ENCODE assay signal across 17 mouse cellular contexts in genomic region chr17:80947075-80947960, GRCm38 (mm10). TPM values are rescaled to one million over a fixed set of nuclear protein-coding genes. Genes with fewer than 3 reads are reported as not detected.
A peak's percentile ranks its signal among the peaks of the same experiment; 100 is the strongest.
DNase-seq lines count a peak whose midpoint lies in the region; ATAC-seq and TF ChIP-seq lines count a peak whose summit lies in the region.
"Had no signal": no experiment of that assay in that cellular context is flagged by ENCODE, and none has a peak within 500 bp of the region (broad histone marks: within the 10 kb centered on the region; RNA-seq: fewer than 3 reads in every experiment).

No protein-coding gene starts in this region.

- H3K4me3 ChIP-seq in forebrain, embryonic 13.5 days: peak overlapping the region; percentile 40
- no peak overlapping the region for H3K4me3 ChIP-seq in forebrain, embryonic 11.5 days (ENCODE audit: low read depth, low read length)
- H3K4me3 ChIP-seq in liver, adult 2 months (ENCODE audit: insufficient read depth, low read depth, low read length): no peak overlapping the region
- H3K4me3 ChIP-seq in liver, embryonic 11.5 days (ENCODE audit: low read depth, low read length): no peak overlapping the region
- H3K4me3 ChIP-seq in midbrain, embryonic 12.5 days: peak overlapping the region; percentile 36; the same call in 1 of the 2 replicates
- no peak overlapping the region for H3K4me3 ChIP-seq in heart, embryonic 11.5 days (ENCODE audit: low read depth, low read length)
- H3K4me3 ChIP-seq: stomach, embryonic 15.5 days had no signal

- TF ChIP-seq CTCF in liver, adult 2 months (IDR thresholded peaks at IDR 0.05; ENCODE audit: low read depth, low read length): no peak

- H3K27ac ChIP-seq in forebrain, embryonic 13.5 days: peak overlapping the region; percentile 37; the same call in 1 of the 2 replicates
- no peak overlapping the region for H3K27ac ChIP-seq in forebrain, embryonic 11.5 days (ENCODE audit: low read depth, low read length)
- no peak overlapping the region for H3K27ac ChIP-seq in liver, adult 2 months (replicated peaks; ENCODE audit: insufficient read depth, low read depth, low read length)
- H3K27ac ChIP-seq in liver, embryonic 11.5 days (ENCODE audit: low read depth, low read length): no peak overlapping the region
- H3K27ac ChIP-seq in midbrain, embryonic 12.5 days (replicated peaks): no peak overlapping the region
- no peak overlapping the region for H3K27ac ChIP-seq in heart, embryonic 11.5 days (ENCODE audit: low read depth, low read length)
- H3K27ac ChIP-seq: stomach, embryonic 15.5 days had no signal

- H3K9ac ChIP-seq in forebrain, embryonic 13.5 days: peak overlapping the region; percentile 48
- no peak overlapping the region for H3K9ac ChIP-seq in forebrain, embryonic 11.5 days (ENCODE audit: low read length)
- no peak overlapping the region for H3K9ac ChIP-seq in liver, adult 2 months (ENCODE audit: low read depth, low read length)
- H3K9ac ChIP-seq in liver, embryonic 11.5 days (ENCODE audit: low read depth, low read length): no peak overlapping the region
- no peak overlapping the region for H3K9ac ChIP-seq in midbrain, embryonic 12.5 days (replicated peaks)
- no peak overlapping the region for H3K9ac ChIP-seq in heart, embryonic 11.5 days (ENCODE audit: low read depth, low read length)
- H3K9ac ChIP-seq: liver, postnatal 0 days; stomach, embryonic 15.5 days had no signal

- WGBS in forebrain, embryonic 13.5 days: 82% methylated on average over 12 of the region's 12 CpGs
- WGBS in forebrain, embryonic 11.5 days: 82% methylated on average over 12 of the region's 12 CpGs
- 63% methylated on average over 12 of the region's 12 CpGs for WGBS in liver, adult 2 months
- 75% methylated on average over 12 of the region's 12 CpGs for WGBS in liver, embryonic 11.5 days
- 84% methylated on average over 12 of the region's 12 CpGs for WGBS in midbrain, embryonic 12.5 days
- 74% methylated on average over 12 of the region's 12 CpGs for WGBS in heart, embryonic 11.5 days (ENCODE audit: insufficient replicate concordance)

- no peaks in the 10 kb centered on the region for H3K79me2 ChIP-seq in liver, adult 2 months (ENCODE audit: control insufficient read depth, insufficient read depth, low read length)

- peaks cover 51% of the 10 kb centered on the region for H3K4me1 ChIP-seq in forebrain, embryonic 13.5 days
- peaks cover 2% of the 10 kb centered on the region; the same call in 1 of the 2 replicates for H3K4me1 ChIP-seq in forebrain, embryonic 11.5 days (replicated peaks; ENCODE audit: control insufficient read depth, insufficient read depth, low read length)
- H3K4me1 ChIP-seq in liver, adult 2 months (ENCODE audit: control insufficient read depth, insufficient read depth, low read length): no peaks in the 10 kb centered on the region
- no peaks in the 10 kb centered on the region for H3K4me1 ChIP-seq in liver, embryonic 11.5 days (replicated peaks; ENCODE audit: control insufficient read depth, insufficient read depth, low read length)
- peaks cover 15% of the 10 kb centered on the region for H3K4me1 ChIP-seq in midbrain, embryonic 12.5 days
- peaks cover 9% of the 10 kb centered on the region for H3K4me1 ChIP-seq in heart, embryonic 11.5 days (ENCODE audit: control insufficient read depth, insufficient read depth, low read length)

- TF ChIP-seq POLR2A in liver, adult 2 months (IDR thresholded peaks at IDR 0.05; ENCODE audit: extremely low read depth, insufficient read depth, low read length): no peak

- H3K36me3 ChIP-seq in forebrain, embryonic 13.5 days (ENCODE audit: poor library complexity, severe bottlenecking): peaks cover 6% of the 10 kb centered on the region
- no peaks in the 10 kb centered on the region for H3K36me3 ChIP-seq in forebrain, embryonic 11.5 days (ENCODE audit: control insufficient read depth, insufficient read depth, low read length)
- no peaks in the 10 kb centered on the region for H3K36me3 ChIP-seq in liver, adult 2 months (ENCODE audit: control insufficient read depth, insufficient read depth, low read length)
- H3K36me3 ChIP-seq in liver, embryonic 11.5 days (ENCODE audit: control insufficient read depth, insufficient read depth, low read length): no peaks in the 10 kb centered on the region
- H3K36me3 ChIP-seq in midbrain, embryonic 12.5 days: no peaks in the 10 kb centered on the region
- no peaks in the 10 kb centered on the region for H3K36me3 ChIP-seq in heart, embryonic 11.5 days (ENCODE audit: control insufficient read depth, insufficient read depth, low read length)
- H3K36me3 ChIP-seq: stomach, embryonic 15.5 days had no signal

- peak overlapping the region; percentile 63 for H3K4me2 ChIP-seq in forebrain, embryonic 13.5 days
- no peak overlapping the region for H3K4me2 ChIP-seq in forebrain, embryonic 11.5 days (ENCODE audit: low read depth, low read length, severe bottlenecking)
- H3K4me2 ChIP-seq in liver, embryonic 11.5 days: no peak overlapping the region
- H3K4me2 ChIP-seq in midbrain, embryonic 12.5 days (replicated peaks): peak overlapping the region; percentile 51
- H3K4me2 ChIP-seq in heart, embryonic 11.5 days: no peak overlapping the region
- H3K4me2 ChIP-seq: stomach, embryonic 15.5 days had no signal

- H3K27me3 ChIP-seq in forebrain, embryonic 13.5 days: no peaks in the 10 kb centered on the region
- peaks cover 3% of the 10 kb centered on the region; the same call in 1 of the 2 replicates for H3K27me3 ChIP-seq in forebrain, embryonic 11.5 days (ENCODE audit: control insufficient read depth, insufficient read depth, low read length)
- H3K27me3 ChIP-seq in liver, adult 2 months (ENCODE audit: control insufficient read depth, insufficient read depth, low read length): peaks cover 13% of the 10 kb centered on the region
- peaks cover 35% of the 10 kb centered on the region for H3K27me3 ChIP-seq in liver, embryonic 11.5 days (replicated peaks; ENCODE audit: control insufficient read depth, insufficient read depth, low read length)
- H3K27me3 ChIP-seq in midbrain, embryonic 12.5 days: peaks cover 17% of the 10 kb centered on the region
- peaks cover 29% of the 10 kb centered on the region for H3K27me3 ChIP-seq in heart, embryonic 11.5 days (ENCODE audit: control insufficient read depth, insufficient read depth, low read length)
- H3K27me3 ChIP-seq: Patski had no signal

- H3K9me3 ChIP-seq in forebrain, embryonic 13.5 days (replicated peaks): no peaks in the 10 kb centered on the region
- no peaks in the 10 kb centered on the region for H3K9me3 ChIP-seq in forebrain, embryonic 11.5 days (ENCODE audit: control insufficient read depth, low read length)
- no peaks in the 10 kb centered on the region for H3K9me3 ChIP-seq in liver, embryonic 11.5 days (ENCODE audit: control insufficient read depth, low read length)
- H3K9me3 ChIP-seq in midbrain, embryonic 12.5 days: no peaks in the 10 kb centered on the region
- H3K9me3 ChIP-seq in heart, embryonic 11.5 days (replicated peaks; ENCODE audit: control insufficient read depth, low read length): no peaks in the 10 kb centered on the region
- H3K9me3 ChIP-seq: stomach, embryonic 15.5 days had no signal

- ATAC-seq in forebrain, embryonic 13.5 days: no peak
- ATAC-seq in forebrain, embryonic 11.5 days (replicated peaks; ENCODE audit: low FRiP score): no peak
- no peak for ATAC-seq in liver, embryonic 11.5 days (replicated peaks; ENCODE audit: low FRiP score)
- no peak for ATAC-seq in midbrain, embryonic 12.5 days (ENCODE audit: low FRiP score, low read depth)
- ATAC-seq in heart, embryonic 11.5 days (replicated peaks; ENCODE audit: insufficient number of reproducible peaks, low FRiP score, low TSS enrichment): no peak
- ATAC-seq: liver, postnatal 0 days; Patski had no signal

- no peak for DNase-seq in forebrain, embryonic 11.5 days (ENCODE audit: low spot score)
- DNase-seq in liver, adult 2 months (ENCODE audit: extremely low read depth, low read depth, low spot score): peak; percentile 65
- no peak for DNase-seq in liver, embryonic 11.5 days (ENCODE audit: low spot score)
- DNase-seq in right cerebral cortex, postnatal 10 days (ENCODE audit: low spot score in 2 of 2): no peak
- DNase-seq in cerebellum, postnatal 36 days: no peak
- DNase-seq: cerebellum, adult 11-12 months; heart, postnatal 36 days; kidney, postnatal 14 days; layer of hippocampus, postnatal 36 days; liver, postnatal 0 days; lung, postnatal 4 days; thymus, postnatal 25 days had no signal

RNA-seq across cellular contexts. Expression of gene Tmem178, which starts 2.9 kb away (rescaled TPM):
- polyA plus RNA-seq in forebrain, embryonic 13.5 days (2015; fragmentation: Nextera tagmentation; extraction: Ambion mirVana): 29.7 and 40.4 TPM in 2 replicates
- polyA plus RNA-seq in forebrain, embryonic 11.5 days (2014; fragmentation: Nextera tagmentation; extraction: Ambion mirVana): 13.6 and 14.7 TPM in 2 replicates
- 0.28 and 0.81 TPM in 2 replicates for total RNA-seq in liver, adult 2 months (2014; rRNA removed)
- 0.47 and 0.49 TPM in 2 replicates for polyA plus RNA-seq in liver, adult 2 months (2012; rRNA removed)
- polyA plus RNA-seq in liver, embryonic 11.5 days (2014; fragmentation: Nextera tagmentation; extraction: Ambion mirVana): 1.4 and 1.9 TPM in 2 replicates
- polyA plus RNA-seq in midbrain, embryonic 12.5 days (2016; fragmentation: Nextera tagmentation; extraction: Ambion mirVana): 23.4 and 23.5 TPM in 2 replicates
- 6.0 and 7.0 TPM in 2 replicates for polyA plus RNA-seq in heart, embryonic 11.5 days (2014; fragmentation: Nextera tagmentation; extraction: Ambion mirVana)

Comparison
In these comparisons a context has a peak if more than half of its experiments do, and no peak if none do; other contexts are left out.
1. H3K4me2 ChIP-seq: peak in forebrain, embryonic 13.5 days (single experiment) and midbrain, embryonic 12.5 days (single experiment); none in forebrain, embryonic 11.5 days (single experiment), liver, embryonic 11.5 days (single experiment) and heart, embryonic 11.5 days (single experiment).
2. H3K4me3 ChIP-seq: peak in forebrain, embryonic 13.5 days (single experiment) and midbrain, embryonic 12.5 days (single experiment); none in forebrain, embryonic 11.5 days (single experiment), liver, adult 2 months (single experiment), liver, embryonic 11.5 days (single experiment) and heart, embryonic 11.5 days (single experiment).